Mouse (Mus musculus) CD4-positive, CD25-positive, alpha-beta regulatory T cell, adult 2 months (primary cell): ENCODE results near the gene Cbx5.

Experiments
- DNase-seq: peaks from one replicate; pipeline ENCODE4 v3.0.0-alpha.2; 2012; ENCODE audit warnings: low read depth, low spot score

Gene Cbx5

GRCm38 (mm10) chr15:103176874-103177421 is 62.7 kb downstream of the Cbx5 start:
- peak; percentile 93 for DNase-seq

GRCm38 (mm10) chr15:103173251-103173650 is 66.4 kb downstream of the Cbx5 start:
- DNase-seq: no peak

DNA sequence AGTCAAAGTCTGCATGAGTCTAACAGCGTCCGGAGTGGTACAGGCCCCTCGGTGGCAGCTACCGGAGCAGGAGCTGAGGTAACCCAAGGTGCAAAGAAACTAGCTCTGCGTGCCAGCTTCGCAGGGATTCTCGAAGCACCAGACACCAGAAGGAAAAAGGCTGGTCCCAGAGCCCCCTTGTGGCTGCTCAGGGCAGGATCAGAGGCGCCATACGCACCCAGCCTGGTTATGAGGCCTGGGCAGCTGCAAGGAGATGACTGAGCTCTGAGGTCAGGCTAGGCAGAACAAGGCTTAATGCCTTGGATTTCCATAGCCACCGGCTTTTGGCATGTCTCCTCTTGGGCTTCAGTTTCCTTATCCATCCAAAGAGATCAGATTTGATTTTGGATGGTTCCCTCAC is 67.1 kb downstream of the Cbx5 start:
- peak; percentile 80 for DNase-seq

DNA sequence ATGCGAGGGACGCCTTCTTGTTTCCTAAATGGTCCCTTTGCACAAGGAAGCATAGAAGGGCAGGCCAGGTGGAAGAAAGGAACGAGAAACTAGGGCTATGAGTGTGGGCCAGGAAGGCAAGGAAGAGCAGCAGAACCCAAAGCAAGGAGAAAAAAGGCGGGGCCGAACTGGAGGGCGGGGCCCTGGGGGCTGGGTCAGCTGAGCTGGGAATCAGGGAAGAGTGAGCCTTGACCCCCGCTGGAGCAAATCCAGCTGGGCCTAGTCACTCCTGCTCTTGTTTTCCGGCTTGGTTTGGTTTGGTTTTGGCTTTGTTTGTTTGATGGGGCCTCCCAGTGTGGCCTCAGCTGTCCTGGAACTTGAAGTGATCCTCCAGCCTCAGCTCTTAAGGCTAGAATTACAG is 68.3 kb downstream of the Cbx5 start:
- no peak for DNase-seq

DNA sequence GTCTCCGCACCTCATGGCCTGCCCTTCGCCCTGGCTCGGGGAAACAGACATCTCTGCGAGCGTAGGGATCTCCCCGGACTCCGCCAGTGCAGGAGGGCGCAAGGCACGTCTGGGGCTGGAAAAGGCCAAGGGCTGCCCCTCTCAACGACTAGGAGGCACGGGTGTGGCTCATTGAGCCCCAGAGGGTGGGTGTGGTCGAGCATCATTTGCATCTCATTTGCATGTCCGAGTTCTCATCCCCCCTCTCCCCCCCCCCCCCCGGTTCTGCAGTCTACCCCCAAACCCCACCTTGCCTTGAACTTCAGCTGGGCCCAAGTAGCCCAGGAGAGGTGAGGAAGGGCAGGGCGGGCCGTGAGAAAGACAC is 69.3 kb downstream of the Cbx5 start:
- DNase-seq: no peak

GRCm38 (mm10) chr15:103169612-103170315 is 69.9 kb downstream of the Cbx5 start:
- DNase-seq: no peak

DNA sequence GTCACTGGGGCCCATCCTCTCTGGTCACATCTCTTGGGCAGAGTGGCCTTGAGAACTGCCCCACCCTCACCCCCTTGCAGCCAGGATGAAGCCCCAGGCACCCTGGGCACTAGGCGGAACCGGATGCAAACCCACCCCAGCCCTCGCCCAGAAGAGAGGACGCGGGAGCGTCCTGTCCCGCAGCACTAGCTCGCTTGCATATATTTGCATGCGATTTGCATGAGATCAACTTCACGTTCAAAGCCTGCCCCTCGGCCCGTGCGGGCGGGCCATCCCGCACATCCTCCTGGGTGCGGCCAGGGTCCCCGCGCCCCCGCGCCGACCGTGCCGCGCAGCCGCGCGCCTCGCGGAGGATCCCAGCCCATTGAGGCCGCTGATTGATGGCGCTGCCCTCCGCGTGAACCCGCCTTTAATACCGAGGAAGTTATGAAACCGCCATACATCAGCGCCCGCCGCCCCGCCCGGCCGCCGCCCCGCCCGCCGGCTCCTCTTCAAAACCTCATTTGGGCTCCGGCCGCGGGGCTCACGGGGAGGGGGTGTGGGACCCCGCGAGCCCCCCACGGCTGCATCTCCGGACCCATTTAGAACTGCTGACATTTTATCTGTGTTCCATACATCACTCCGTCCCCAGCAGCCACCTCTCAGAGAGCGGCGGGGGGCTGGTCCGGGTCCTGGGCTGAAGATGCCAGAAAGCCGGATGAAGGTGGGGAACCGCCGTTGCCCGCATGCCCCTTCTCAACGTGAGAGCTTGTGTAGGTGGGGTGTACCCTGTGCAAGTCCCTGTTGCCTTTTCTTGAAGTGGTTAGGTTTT is 70.6 kb downstream of the Cbx5 start:
- peak; percentile 80 for DNase-seq

DNA sequence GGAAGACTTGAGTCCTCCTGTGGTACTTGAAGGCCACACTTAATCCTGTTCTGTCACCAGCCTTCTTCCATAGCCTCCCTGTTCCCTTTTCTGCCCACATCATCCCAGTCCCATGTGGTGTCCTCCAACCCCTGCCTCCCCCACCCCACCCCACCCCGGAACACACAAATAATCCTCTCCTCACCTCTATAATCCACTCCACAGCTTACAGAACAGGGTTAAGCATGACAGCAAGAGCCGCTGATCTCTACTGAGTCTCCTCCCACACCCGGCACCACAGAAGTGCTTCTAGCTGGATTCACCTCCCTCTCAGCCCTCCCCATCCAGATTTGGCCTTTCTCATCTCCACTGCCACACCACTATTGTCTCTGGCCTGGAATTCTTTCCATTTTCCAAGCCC is 71.8 kb downstream of the Cbx5 start:
- no peak for DNase-seq

- no peak for DNase-seq
Observed at GRCm38 (mm10) chr15:103167042-103167615, 72.5 kb downstream of the Cbx5 start, which contains the start of gene Smug1. Gene Smug1, minus strand, starts transcription at chr15:103167092.

DNA sequence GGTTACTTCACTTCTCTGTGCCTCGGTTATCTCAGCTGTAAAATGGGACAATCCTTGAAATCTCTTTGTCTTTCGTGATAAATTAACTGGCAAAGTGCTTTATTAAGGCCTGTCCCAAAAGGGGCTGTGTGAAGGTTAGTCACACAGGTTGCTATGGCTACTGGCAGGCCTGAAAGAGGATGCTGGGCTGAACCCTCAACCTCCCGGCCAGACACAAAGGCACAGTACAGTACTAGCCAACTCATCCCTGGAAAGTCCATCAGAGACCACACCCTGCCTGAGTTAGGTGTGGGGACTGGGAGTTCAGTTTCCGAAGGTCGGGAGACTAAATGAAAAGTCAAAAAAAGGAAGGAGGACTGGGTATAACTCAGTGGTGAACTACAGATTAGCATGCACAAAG is 73.7 kb downstream of the Cbx5 start:
- DNase-seq: no peak

DNA sequence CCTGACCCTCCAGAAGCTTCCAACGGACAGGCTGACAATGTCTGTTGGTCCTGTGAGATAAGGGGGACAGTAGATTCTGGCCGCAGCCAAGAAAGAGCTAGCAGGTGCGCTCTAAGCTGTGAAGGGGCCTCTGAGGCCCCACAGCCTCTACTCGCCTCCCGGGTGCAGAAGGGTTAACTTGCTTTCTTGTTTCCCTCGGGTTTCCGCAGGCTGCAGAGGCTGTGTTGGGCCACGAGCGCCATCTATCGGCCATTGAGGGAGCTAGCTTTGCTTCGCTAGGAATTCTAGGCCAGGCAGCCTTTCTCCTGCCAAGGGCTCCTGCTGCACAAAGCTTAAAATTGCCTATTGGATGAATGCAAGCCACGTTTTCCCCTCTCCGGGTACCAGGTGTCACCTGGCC is 74.2 kb downstream of the Cbx5 start:
- DNase-seq: peak; percentile 93

DNA sequence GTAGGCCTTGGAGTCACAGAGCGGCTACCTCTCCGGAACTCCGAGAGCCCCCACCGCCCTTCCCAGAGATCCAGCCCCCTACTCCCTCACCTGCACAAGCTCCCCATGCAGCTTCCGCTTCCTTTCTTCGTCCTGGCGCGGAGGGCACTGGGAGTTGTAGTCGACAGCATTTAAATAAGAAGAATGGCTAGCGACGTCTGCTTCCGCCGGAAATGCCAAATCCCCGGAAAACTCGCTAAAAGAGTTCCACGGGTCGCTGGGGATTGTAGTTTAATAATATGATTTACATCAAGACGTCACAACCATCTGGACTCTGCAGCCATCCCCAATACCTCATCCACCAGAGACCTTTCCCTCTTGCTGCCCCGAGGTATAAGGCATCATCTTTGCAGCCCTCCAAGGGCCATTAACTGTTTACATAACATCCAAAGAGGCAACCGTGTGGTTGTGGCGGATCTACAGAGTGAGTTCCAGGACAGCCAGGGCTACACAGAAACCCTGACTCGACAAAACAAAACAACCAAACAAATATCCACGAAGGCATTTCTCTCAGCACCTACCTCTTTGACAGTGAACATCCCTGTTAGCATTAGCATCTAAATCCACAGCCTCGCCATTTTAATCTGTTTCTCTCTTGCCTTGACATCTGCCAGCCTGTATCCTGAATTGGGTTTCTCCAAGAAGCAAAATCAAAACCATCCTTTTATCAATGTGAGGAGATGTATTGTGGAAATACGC is 76.3 kb downstream of the Cbx5 start:
- DNase-seq: peak; percentile 93

- DNase-seq: no peak
Observed at GRCm38 (mm10) chr15:103157585-103157984, 82.0 kb downstream of the Cbx5 start.

DNA sequence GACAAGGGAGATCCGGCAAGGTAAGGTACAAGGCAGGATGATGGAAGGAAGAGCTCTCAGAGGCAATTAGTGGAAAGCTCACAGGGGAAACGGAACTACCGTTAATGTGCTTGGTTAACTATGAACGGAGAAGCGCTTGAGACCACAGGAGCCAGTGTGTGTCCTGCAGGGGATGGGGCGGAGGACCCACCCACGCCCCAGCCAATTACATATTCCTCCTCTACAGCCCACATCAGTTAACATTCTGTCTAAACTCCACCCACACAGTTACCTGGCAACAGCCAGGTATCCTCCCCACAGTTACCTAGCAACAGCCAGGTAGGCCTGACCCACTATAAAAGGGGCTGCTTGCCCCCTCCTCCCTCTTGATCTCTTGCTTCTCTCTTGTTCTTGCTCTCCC is 82.7 kb downstream of the Cbx5 start:
- no peak for DNase-seq

GRCm38 (mm10) chr15:103155366-103156321 is 84.0 kb downstream of the Cbx5 start:
- no peak for DNase-seq

DNA sequence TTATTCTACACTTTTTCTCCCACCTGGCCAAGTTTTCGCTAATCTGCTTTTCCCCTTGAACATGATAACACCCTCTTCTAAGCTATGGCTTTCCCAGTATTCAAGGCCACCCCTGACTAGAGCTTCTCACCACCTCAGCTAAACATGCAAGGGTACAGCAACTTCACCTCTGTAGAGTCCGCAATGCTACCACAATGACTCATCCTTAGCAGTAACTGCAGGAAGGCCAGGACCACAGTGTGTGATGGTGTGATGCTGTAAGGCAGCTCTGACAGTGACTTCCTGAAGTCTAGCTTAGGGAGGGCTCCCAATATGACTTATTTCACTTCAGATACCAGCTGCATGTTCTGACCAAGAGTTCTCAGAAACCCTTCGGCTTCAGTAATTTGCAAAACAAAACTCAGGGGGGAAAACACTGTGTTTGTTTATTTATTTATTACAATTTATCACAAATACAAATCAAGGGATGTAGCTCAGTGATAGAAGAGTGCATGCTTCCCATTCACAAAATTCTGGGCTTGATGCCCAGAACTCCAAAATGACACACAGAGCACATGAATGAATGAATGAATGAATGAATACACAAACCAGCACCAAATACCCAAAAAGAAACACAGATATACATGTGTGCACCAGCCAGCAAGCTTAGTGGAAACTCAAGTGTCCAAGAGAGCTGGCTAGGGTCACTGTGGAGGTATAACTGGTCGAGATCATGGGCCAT is 86.6 kb downstream of the Cbx5 start:
- DNase-seq: no peak

DNA sequence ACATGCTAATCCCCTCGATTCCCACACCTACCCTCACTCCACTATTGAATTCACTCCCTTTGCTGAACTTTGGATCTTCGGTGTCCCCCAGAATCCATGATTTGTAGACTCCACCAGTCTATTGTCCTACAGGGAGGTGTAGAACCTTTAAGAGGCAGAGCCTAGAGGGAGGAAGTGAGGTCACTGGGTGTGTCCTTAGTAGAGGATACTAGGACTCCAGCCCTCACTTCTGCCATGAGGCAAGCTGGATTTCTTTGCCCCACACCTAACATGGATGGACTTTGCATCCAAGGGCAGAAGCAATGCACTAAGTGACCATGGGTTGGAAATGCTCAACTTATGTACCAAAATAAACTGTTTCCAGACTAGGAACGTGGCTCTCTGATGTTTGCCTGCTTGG is 87.2 kb downstream of the Cbx5 start:
- DNase-seq: no peak

GRCm38 (mm10) chr15:103147779-103148178 is 91.8 kb downstream of the Cbx5 start:
- no peak for DNase-seq

- DNase-seq: no peak
Observed at GRCm38 (mm10) chr15:103147422-103147690, 92.3 kb downstream of the Cbx5 start.
